In the genomic region with DNA sequence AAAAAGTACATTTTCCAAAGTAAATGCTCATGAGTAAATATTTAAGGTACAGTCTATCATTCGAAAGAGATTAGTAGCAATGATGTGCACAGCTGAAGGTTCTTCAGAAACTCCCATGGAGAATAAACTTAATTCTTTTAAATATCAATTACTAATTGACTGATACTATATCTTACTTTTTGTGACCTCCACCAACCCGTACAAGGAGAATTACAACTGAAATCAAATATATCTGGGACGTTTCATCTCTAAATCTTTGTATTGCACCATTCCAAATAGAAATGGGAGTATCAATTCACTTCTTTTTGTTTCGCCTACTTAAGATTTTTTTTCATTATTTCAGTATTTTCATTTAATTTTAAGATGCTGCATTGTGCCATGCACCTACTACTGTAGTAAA, we compare ENCODE assay signal across 21 mouse cellular contexts. TPM values are rescaled to one million over a fixed set of nuclear protein-coding genes. Genes with fewer than 3 reads are reported as not detected.
"Had no signal": no experiment of that assay in that cellular context is flagged by ENCODE, and none has a peak within 500 bp of the region (broad histone marks: within the 10 kb centered on the region; RNA-seq: fewer than 3 reads in every experiment).

A gene (minus strand): TSS at position 101 of the 400 bp plus-strand sequence.

RNA-seq across cellular contexts. Expression of the gene that starts here (rescaled TPM):
- polyA plus RNA-seq: heart, adult 2 months; heart, embryonic 10.5 days; heart, embryonic 11.5 days; heart, embryonic 12.5 days; heart, embryonic 13.5 days; heart, embryonic 14.5 days; heart, postnatal 0 days; hindbrain, embryonic 10.5 days; hindbrain, embryonic 11.5 days; hindbrain, embryonic 12.5 days; hindbrain, embryonic 13.5 days; hindbrain, embryonic 14.5 days; hindbrain, embryonic 15.5 days; hindbrain, embryonic 16.5 days; hindbrain, postnatal 0 days; inflammation-experienced regulatory T-cells, adult 6 months; kidney, adult 2 months; kidney, embryonic 14.5 days; kidney, embryonic 16.5 days; kidney, postnatal 0 days; large intestine, adult 2 months had no signal
